Mouse (Mus musculus) stomach, embryonic 16.5 days (tissue): ENCODE data around the gene Adk. TPM values are rescaled to one million over a fixed set of nuclear protein-coding genes. Genes with fewer than 3 reads are reported as not detected.
A peak's percentile ranks its signal among the peaks of the same experiment; 100 is the strongest.
"Not testable (repeated sequence)": the region's sequence is repeated elsewhere in the genome, so short reads cannot be mapped to it uniquely, and the experiment has no call there.

Experiments used
- ATAC-seq: fragments of 200-750 bp; cut with Nextera tagmentation; 2 replicates; pipeline ENCODE4 v1.8.0; 2017; ENCODE audit warnings: moderate number of reproducible peaks, moderate TSS enrichment; ENCODE audit not compliant: insufficient read depth, low FRiP score
- H3K27ac ChIP-seq: fragments of 300-500 bp; sonication (generic); 2 replicates; pipeline ENCODE4 v1.5.1; 2014; ENCODE audit warnings: low read length
- H3K27me3 ChIP-seq: fragments of 300-500 bp; sonication (generic); 2 replicates; pipeline ENCODE4 v1.6.1; 2014; ENCODE audit warnings: low read length, control low read depth, mixed read lengths; ENCODE audit not compliant: control insufficient read depth, insufficient read depth
- H3K36me3 ChIP-seq: fragments of 300-500 bp; sonication (generic); 2 replicates; pipeline ENCODE4 v1.6.1; 2014; ENCODE audit warnings: low read length; ENCODE audit not compliant: control insufficient read depth, insufficient read depth
- H3K4me1 ChIP-seq: fragments of 300-500 bp; sonication (generic); 2 replicates; pipeline ENCODE4 v1.6.1; 2014; ENCODE audit warnings: low read length, control low read depth, mixed read lengths; ENCODE audit not compliant: control insufficient read depth, insufficient read depth
- H3K4me2 ChIP-seq: fragments of 300-500 bp; sonication (generic); 2 replicates; pipeline ENCODE4 v1.6.1; 2014; ENCODE audit warnings: low read depth, low read length, mixed read lengths
- H3K4me3 ChIP-seq: fragments of 300-500 bp; sonication (generic); replicated peaks from 2 replicates; pipeline ENCODE4 v1.5.1; 2014; ENCODE audit warnings: mild to moderate bottlenecking, low read length
- H3K9ac ChIP-seq: fragments of 300-500 bp; sonication (generic); 2 replicates; pipeline ENCODE4 v1.6.1; 2014; ENCODE audit warnings: low read length
- H3K9me3 ChIP-seq: fragments of 300-500 bp; sonication (generic); replicated peaks from 2 replicates; pipeline ENCODE4 v1.6.1; 2016; ENCODE audit warnings: low read length, control low read depth; ENCODE audit not compliant: control insufficient read depth
- WGBS: fragments of 180-500 bp; shearing (Covaris S2); extraction: QIAGEN DNeasy Blood & Tissue Kit; methylation state at CpG from one replicate; pipeline ENCODE4 v1.1.7; 2014; 5-methylcytosine and 5-hydroxymethylcytosine counted together
- polyA plus RNA-seq: library from polyadenylated mRNA; unstranded; fragments of >200 nt; fragmentation: Nextera tagmentation; extraction: Ambion mirVana; gene quantifications from 2 replicates; pipeline ENCODE4 v1.2.1, GENCODE M21; 2015

Adk gene
- polyA plus RNA-seq, 1 experiment from 2014 or later = 151 TPM

- WGBS = 29% methylated on average over 7 of the region's 7 CpGs
- Histone ChIP-seq H3K4me1 (peaks cover 18% of the 10 kb centered on the region), H3K9ac (peak overlapping the region; percentile 54), H3K36me3 (no peaks in the 10 kb centered on the region), H3K4me3 (no peak overlapping the region), H3K27me3 (no peaks in the 10 kb centered on the region), H3K4me2 (peak overlapping the region; percentile 26), H3K27ac (peak overlapping the region; percentile 90), H3K9me3 (no peaks in the 10 kb centered on the region)
- ATAC-seq = no peak
These were observed 34.5 kb downstream of the Adk start for GRCm38 (mm10) chr14:21086827-21087351.

- Histone ChIP-seq H3K9me3 (no peaks in the 10 kb centered on the region), H3K27ac (peak overlapping the region; percentile 90), H3K4me3 (no peak overlapping the region), H3K27me3 (no peaks in the 10 kb centered on the region), H3K36me3 (no peaks in the 10 kb centered on the region), H3K9ac (peak overlapping the region; percentile 54; the same call in 1 of the 2 replicates), H3K4me2 (peak overlapping the region; percentile 26), H3K4me1 (peaks cover 18% of the 10 kb centered on the region)
- ATAC-seq = peak; percentile 21; the same call in 1 of the 2 replicates
- WGBS = 52% methylated on average over 4 of the region's 4 CpGs
These were observed 35.2 kb downstream of the Adk start for GRCm38 (mm10) chr14:21087390-21088060.

- Histone ChIP-seq H3K9ac (no peak overlapping the region), H3K36me3 (0 out of 2 replicates have a peak, but pooled peaks cover 2% of the 10 kb centered on the region), H3K4me1 (peaks cover 18% of the 10 kb centered on the region), H3K4me3 (no peak overlapping the region), H3K9me3 (no peaks in the 10 kb centered on the region), H3K27ac (no peak overlapping the region), H3K27me3 (no peaks in the 10 kb centered on the region), H3K4me2 (no peak overlapping the region)
- no peak for ATAC-seq
- 51% methylated on average over 3 of the region's 3 CpGs for WGBS
These were observed 36.4 kb downstream of the Adk start for GRCm38 (mm10) chr14:21088731-21089130.

GRCm38 (mm10) chr14:21090400-21090799 lies 38.0 kb downstream of the Adk start:
- Histone ChIP-seq H3K9ac (no peak overlapping the region), H3K4me2 (no peak overlapping the region), H3K4me3 (no peak overlapping the region), H3K9me3 (no peaks in the 10 kb centered on the region), H3K27ac (no peak overlapping the region), H3K27me3 (no peaks in the 10 kb centered on the region), H3K4me1 (peaks cover 18% of the 10 kb centered on the region), H3K36me3 (0 out of 2 replicates have a peak, but pooled peaks cover 2% of the 10 kb centered on the region)
- whole genome bisulfite sequencing = 70% methylated on average over 3 of the region's 3 CpGs
- no peak for ATAC-seq

GRCm38 (mm10) chr14:21090930-21091486 lies 38.6 kb downstream of the Adk start:
- Histone ChIP-seq H3K4me1 (peaks cover 18% of the 10 kb centered on the region), H3K9ac (no peak overlapping the region), H3K4me2 (no peak overlapping the region), H3K4me3 (no peak overlapping the region), H3K27me3 (no peaks in the 10 kb centered on the region), H3K27ac (no peak overlapping the region), H3K9me3 (no peaks in the 10 kb centered on the region), H3K36me3 (0 out of 2 replicates have a peak, but pooled peaks cover 2% of the 10 kb centered on the region)
- ATAC-seq = no peak
- 87% methylated on average over 3 of the region's 3 CpGs for WGBS

- not testable (repeated sequence) for H3K4me2 ChIP-seq, H3K36me3 ChIP-seq, H3K9ac ChIP-seq, H3K27me3 ChIP-seq, H3K9me3 ChIP-seq, H3K27ac ChIP-seq, H3K4me1 ChIP-seq, H3K4me3 ChIP-seq, ATAC-seq
These were observed 41.8 kb downstream of the Adk start for GRCm38 (mm10) chr14:21094161-21094560.

- Histone ChIP-seq H3K9me3 (no peaks in the 10 kb centered on the region), H3K4me3 (no peak overlapping the region), H3K4me1 (no peaks in the 10 kb centered on the region; the same call in 1 of the 2 replicates), H3K9ac (no peak overlapping the region), H3K27me3 (no peaks in the 10 kb centered on the region), H3K4me2 (no peak overlapping the region), H3K27ac (no peak overlapping the region), H3K36me3 (0 out of 2 replicates have a peak, but pooled peaks cover 2% of the 10 kb centered on the region)
- ATAC-seq = no peak
These were observed 43.9 kb downstream of the Adk start for GRCm38 (mm10) chr14:21096279-21096678.

GRCm38 (mm10) chr14:21096689-21097088 lies 44.3 kb downstream of the Adk start:
- 60% methylated on average over 4 of the region's 4 CpGs for WGBS
- H3K9ac ChIP-seq = no peak overlapping the region
- ATAC-seq = peak; percentile 81; the same call in 1 of the 2 replicates
- H3K9me3 ChIP-seq = no peaks in the 10 kb centered on the region
- 0 out of 2 replicates have a peak overlapping the region, but pooled peaks have one; percentile 2 for H3K4me2 ChIP-seq
- H3K36me3 ChIP-seq = 0 out of 2 replicates have a peak, but pooled peaks cover 2% of the 10 kb centered on the region
- no peaks in the 10 kb centered on the region; the same call in 1 of the 2 replicates for H3K4me1 ChIP-seq
- no peak overlapping the region for H3K4me3 ChIP-seq
- peak overlapping the region; percentile 9 for H3K27ac ChIP-seq
- no peaks in the 10 kb centered on the region for H3K27me3 ChIP-seq

- WGBS = 49% methylated on average over 7 of the region's 7 CpGs
- Histone ChIP-seq H3K9ac (no peak overlapping the region), H3K36me3 (no peaks in the 10 kb centered on the region), H3K4me3 (no peak overlapping the region), H3K27me3 (no peaks in the 10 kb centered on the region), H3K4me1 (no peaks in the 10 kb centered on the region; the same call in 1 of the 2 replicates), H3K9me3 (no peaks in the 10 kb centered on the region), H3K4me2 (no peak overlapping the region), H3K27ac (no peak overlapping the region)
- no peak for ATAC-seq
These were observed 47.0 kb downstream of the Adk start for GRCm38 (mm10) chr14:21099371-21099770.
